Mouse (Mus musculus) liver, embryonic 16.5 days (tissue): ENCODE results near the gene Cdc42ep2. TPM values are rescaled to one million over a fixed set of nuclear protein-coding genes. Genes with fewer than 3 reads are reported as not detected.
A peak's percentile ranks its signal among the peaks of the same experiment; 100 is the strongest.

ENCODE experiments used
- ATAC-seq: fragments of 200-750 bp; cut with Nextera tagmentation; 2 replicates; pipeline ENCODE4 v1.8.0; 2017; ENCODE audit warnings: low read depth, mild to moderate bottlenecking, moderate number of reproducible peaks, moderate library complexity
- H3K27ac ChIP-seq: fragments of 300-500 bp; sonication (generic); 2 replicates; pipeline ENCODE4 v1.5.1; 2014; ENCODE audit warnings: mild to moderate bottlenecking, low read length
- H3K27me3 ChIP-seq: fragments of 300-500 bp; sonication (generic); 2 replicates; pipeline ENCODE4 v1.6.1; 2014; ENCODE audit warnings: low read depth, low read length, mixed read lengths; ENCODE audit not compliant: control insufficient read depth, insufficient read depth
- H3K36me3 ChIP-seq: fragments of 300-500 bp; sonication (generic); 2 replicates; pipeline ENCODE4 v1.6.1; 2014; ENCODE audit warnings: mild to moderate bottlenecking; ENCODE audit not compliant: control insufficient read depth, insufficient read depth
- H3K4me1 ChIP-seq: fragments of 300-500 bp; sonication (generic); 2 replicates; pipeline ENCODE4 v1.6.1; 2014; ENCODE audit warnings: low read depth, low read length, mixed read lengths; ENCODE audit not compliant: control insufficient read depth
- H3K4me2 ChIP-seq: fragments of 300-500 bp; sonication (generic); 2 replicates; pipeline ENCODE4 v1.6.1; 2014; ENCODE audit warnings: low read depth, low read length, mixed read lengths
- H3K4me3 ChIP-seq: fragments of 300-500 bp; sonication (generic); 2 replicates; pipeline ENCODE4 v1.5.1; 2014; ENCODE audit warnings: low read depth, mild to moderate bottlenecking, low read length
- H3K9ac ChIP-seq: fragments of 300-500 bp; sonication (generic); 2 replicates; pipeline ENCODE4 v1.6.1; 2014; ENCODE audit warnings: low read depth, low read length
- H3K9me3 ChIP-seq: fragments of 300-500 bp; sonication (generic); replicated peaks from 2 replicates; pipeline ENCODE4 v1.6.1; 2016; ENCODE audit warnings: low read length; ENCODE audit not compliant: control insufficient read depth
- WGBS: fragments of 180-500 bp; shearing (Covaris S2); extraction: QIAGEN DNeasy Blood & Tissue Kit; methylation state at CpG from one replicate; pipeline ENCODE4 v1.1.7; 2014; ENCODE audit not compliant: insufficient replicate concordance; 5-methylcytosine and 5-hydroxymethylcytosine counted together
- polyA plus RNA-seq: library from polyadenylated mRNA; unstranded; fragments of >200 nt; fragmentation: Nextera tagmentation; extraction: Ambion mirVana; gene quantifications from 2 replicates; pipeline ENCODE4 v1.2.1, GENCODE M21; 2015

Gene Cdc42ep2
- polyA plus RNA-seq, 1 experiment from 2014 or later = 3.6 TPM

DNA sequence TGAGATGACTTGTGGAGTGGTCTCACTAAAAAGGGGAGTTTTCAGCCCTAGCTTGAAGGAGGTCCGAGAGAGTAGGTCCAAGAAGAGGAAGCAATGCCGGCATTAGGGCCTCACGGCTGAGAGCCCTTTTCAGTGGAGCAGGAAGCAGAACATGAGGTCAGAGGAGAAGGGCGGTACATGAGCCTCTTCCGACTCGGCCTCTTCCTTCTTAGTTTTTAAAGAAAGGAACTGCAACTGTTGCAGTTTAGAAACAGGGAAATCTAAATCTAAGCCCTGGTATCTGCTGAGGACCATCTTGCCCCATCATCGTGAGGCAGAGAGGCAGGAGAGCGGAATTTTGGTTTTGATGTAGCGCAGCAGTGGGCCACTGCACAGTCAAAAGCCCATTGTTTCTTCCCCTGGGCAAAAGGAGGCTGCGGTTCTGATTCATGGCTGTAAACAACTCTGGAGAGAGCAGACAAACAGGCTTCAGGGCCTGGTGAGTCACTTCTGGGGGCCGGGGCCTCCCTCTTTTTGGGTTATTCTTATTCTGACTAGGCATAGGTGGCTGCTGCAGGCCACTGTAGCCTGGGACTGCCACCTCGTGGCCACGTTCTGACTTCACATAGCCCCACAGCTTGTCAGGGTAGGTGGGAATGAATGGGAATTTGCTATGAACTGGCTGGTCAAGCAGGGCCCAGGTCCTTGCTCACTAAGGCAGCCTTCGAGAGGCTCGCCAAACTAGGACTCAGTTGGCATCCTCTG lies 46.8 kb downstream of the Cdc42ep2 start, which contains the start of gene Slc25a45:
TSS of gene Slc25a45 (plus strand) at position 191 of the 744 bp plus-strand sequence.
- ATAC-seq = peak; percentile 47
- Histone ChIP-seq H3K4me3 (peak within 1 kb of the TSS; percentile 39), H3K27ac (peak within 1 kb of the TSS; percentile 82), H3K9ac (peak within 1 kb of the TSS; percentile 50), H3K4me2 (peak within 1 kb of the TSS; percentile 31), H3K36me3 (no peaks in the 10 kb centered on the region), H3K9me3 (no peaks in the 10 kb centered on the region), H3K4me1 (peaks cover 50% of the 10 kb centered on the region), H3K27me3 (no peaks in the 10 kb centered on the region; the same call in 1 of the 2 replicates)
- WGBS = 25% methylated on average over 15 of the region's 15 CpGs

DNA sequence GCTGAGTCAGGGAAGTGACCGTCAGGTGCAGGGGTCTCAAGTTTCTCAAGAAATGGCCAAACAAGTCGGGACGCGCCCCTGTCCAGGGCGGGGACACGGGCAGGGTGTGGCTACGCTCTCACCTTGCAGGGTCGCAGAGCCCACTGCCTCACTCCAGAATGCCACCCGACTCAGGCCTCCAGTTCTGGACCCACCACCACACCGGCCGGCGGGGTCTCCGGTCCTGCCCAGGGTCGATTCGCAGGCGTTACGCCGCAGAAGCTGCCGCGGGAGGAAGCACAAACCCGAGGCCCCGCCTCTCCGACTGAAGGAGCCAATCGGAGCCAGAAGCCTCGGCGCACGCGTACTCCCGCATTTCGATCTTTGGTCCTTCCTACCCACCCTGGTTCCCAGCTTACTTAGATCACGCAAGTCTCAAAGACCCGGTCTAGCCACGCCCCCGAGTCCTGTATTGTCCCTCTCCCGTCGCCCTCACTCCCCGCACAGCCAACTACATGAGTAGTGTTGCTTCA lies 49.6 kb downstream of the Cdc42ep2 start, which contains the start of gene Frmd8:
TSS of gene Frmd8 (minus strand) at position 306 of the 512 bp plus-strand sequence.
- H3K9ac ChIP-seq = peak within 1 kb of the TSS; percentile 80
- no peaks in the 10 kb centered on the region; the same call in 1 of the 2 replicates for H3K36me3 ChIP-seq
- H3K9me3 ChIP-seq = no peaks in the 10 kb centered on the region
- peaks cover 48% of the 10 kb centered on the region for H3K4me1 ChIP-seq
- H3K4me3 ChIP-seq = peak within 1 kb of the TSS; percentile 73
- H3K4me2 ChIP-seq = peak within 1 kb of the TSS; percentile 85
- under 1% methylated on average over 37 of the region's 37 CpGs for WGBS
- peak; percentile 78 for ATAC-seq
- peak within 1 kb of the TSS; percentile 69 for H3K27ac ChIP-seq
- H3K27me3 ChIP-seq = no peaks in the 10 kb centered on the region; the same call in 1 of the 2 replicates

DNA sequence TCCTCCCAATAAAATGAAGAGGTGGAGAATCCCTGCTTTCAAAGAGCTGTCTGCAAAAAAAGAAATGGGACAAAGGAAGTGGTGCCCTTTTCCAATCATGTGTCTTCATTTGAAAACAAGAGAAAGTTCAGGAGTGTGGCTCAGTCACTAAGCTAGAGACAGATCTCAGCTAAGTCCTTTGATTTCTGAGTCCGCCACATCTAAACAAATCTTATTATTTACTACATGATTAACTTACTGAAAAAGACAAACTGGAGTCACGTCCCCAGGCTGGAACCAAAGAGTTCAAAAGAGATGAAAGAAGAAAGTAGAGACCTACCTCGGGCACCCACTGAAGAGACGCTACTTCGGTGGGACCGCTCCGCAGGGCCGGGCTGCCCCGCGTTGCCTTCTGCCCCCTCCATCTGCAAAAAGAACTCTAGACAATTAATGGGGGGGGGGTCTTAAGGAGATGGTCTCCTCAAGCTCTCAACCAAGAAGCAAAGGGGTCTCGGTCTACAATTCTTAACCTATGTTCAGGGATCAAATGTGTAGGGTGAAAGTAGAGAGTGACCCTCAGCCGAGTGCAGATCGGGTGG lies 50.1 kb downstream of the Cdc42ep2 start:
- 5% methylated on average over 13 of the region's 13 CpGs for WGBS
- Histone ChIP-seq H3K4me2 (peak overlapping the region; percentile 85), H3K4me3 (peak overlapping the region; percentile 73), H3K9ac (peak overlapping the region; percentile 80), H3K27ac (peak overlapping the region; percentile 69), H3K27me3 (no peaks in the 10 kb centered on the region; the same call in 1 of the 2 replicates), H3K4me1 (peaks cover 48% of the 10 kb centered on the region), H3K9me3 (no peaks in the 10 kb centered on the region), H3K36me3 (no peaks in the 10 kb centered on the region; the same call in 1 of the 2 replicates)
- ATAC-seq = no peak

DNA sequence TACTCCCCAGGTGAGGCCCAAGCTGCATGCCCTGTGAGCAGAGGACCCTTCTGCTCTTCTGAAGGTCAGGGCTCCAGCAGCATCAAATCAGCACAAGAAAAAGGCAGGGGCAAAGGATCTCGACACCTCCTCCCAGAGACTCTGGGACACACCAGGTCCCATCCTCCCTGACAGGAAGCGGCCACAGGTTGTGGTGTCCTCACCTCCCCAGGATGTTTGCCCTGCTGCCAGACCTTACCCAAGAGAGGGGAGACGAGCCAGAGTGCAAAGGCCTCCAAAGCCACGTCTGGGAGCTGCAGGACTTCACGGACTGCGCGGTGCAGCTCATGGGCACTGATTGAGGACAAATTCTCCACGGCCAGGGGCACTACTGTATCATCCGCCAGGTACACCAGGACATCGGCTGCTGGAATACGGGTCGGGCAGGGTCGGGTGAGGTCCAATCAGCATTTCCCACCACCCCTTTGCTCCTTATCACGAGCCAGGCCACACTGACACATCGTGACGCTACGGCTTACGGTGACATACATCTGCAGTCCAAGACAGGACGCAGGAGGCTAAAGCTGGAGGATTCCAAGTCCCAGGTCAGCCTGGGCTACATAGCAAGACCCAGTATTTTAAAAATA lies 51.6 kb downstream of the Cdc42ep2 start:
- no peak for ATAC-seq
- peaks cover 38% of the 10 kb centered on the region for H3K4me1 ChIP-seq
- peak overlapping the region; percentile 2 for H3K27ac ChIP-seq
- H3K9me3 ChIP-seq = no peaks in the 10 kb centered on the region
- H3K4me3 ChIP-seq = no peak overlapping the region
- H3K36me3 ChIP-seq = no peaks in the 10 kb centered on the region; the same call in 1 of the 2 replicates
- no peak overlapping the region for H3K4me2 ChIP-seq
- WGBS = 44% methylated on average over 19 of the region's 19 CpGs
- no peak overlapping the region for H3K9ac ChIP-seq
- H3K27me3 ChIP-seq = no peaks in the 10 kb centered on the region; the same call in 1 of the 2 replicates

DNA sequence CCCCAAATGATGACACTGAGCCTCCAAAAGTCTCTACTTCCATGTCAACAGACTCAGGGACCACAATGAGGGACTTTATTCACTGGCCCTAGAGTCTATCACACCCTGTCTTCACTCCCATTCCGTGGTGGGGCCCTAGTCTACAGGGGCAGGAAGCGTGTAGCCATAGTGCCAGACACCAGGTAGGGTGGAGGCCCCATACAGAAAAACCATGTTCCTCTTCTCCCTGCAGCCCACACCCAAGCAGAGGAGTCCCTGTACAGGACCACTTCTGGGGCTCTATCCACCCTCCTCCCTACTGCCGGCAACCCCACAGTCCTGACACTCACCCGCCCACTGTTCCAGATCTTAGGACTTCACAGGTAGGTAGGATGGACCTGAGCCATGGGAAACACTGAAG lies 52.1 kb downstream of the Cdc42ep2 start:
- Histone ChIP-seq H3K4me2 (peak overlapping the region; percentile 5; the same call in 1 of the 2 replicates), H3K4me3 (no peak overlapping the region), H3K27ac (peak overlapping the region; percentile 2), H3K36me3 (no peaks in the 10 kb centered on the region; the same call in 1 of the 2 replicates), H3K27me3 (no peaks in the 10 kb centered on the region; the same call in 1 of the 2 replicates), H3K9me3 (no peaks in the 10 kb centered on the region), H3K9ac (no peak overlapping the region), H3K4me1 (peaks cover 33% of the 10 kb centered on the region)
- ATAC-seq = no peak
- WGBS = 45% methylated on average over 4 of the region's 4 CpGs

DNA sequence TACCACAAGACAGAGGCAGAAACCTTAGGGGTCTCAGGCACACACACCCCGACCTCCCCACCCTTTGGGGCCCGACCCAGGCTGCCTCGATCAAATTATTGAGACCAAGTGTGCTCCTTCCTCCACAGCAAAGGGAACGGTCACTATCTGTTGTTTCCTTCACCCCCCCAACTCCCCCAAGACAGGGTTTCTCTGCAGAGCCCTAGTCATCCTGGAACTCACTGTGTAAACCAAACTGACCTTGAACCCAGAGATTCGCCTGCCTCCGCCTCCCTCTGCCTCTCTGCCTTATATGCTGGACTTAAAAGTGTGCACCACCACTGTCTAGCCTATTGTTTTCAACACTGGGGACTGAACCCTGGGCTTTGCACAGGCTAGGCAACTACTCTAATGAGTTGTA lies 52.9 kb downstream of the Cdc42ep2 start:
- no peak for ATAC-seq
- H3K4me3 ChIP-seq = no peak overlapping the region
- 41% methylated on average over 6 of the region's 6 CpGs for WGBS
- peaks cover 31% of the 10 kb centered on the region for H3K4me1 ChIP-seq
- peak overlapping the region; percentile 42; the same call in 1 of the 2 replicates for H3K27ac ChIP-seq
- H3K9me3 ChIP-seq = no peaks in the 10 kb centered on the region
- no peak overlapping the region for H3K9ac ChIP-seq
- no peaks in the 10 kb centered on the region; the same call in 1 of the 2 replicates for H3K36me3 ChIP-seq
- 0 out of 2 replicates have a peak overlapping the region, but pooled peaks have one; percentile 2 for H3K4me2 ChIP-seq
- H3K27me3 ChIP-seq = no peaks in the 10 kb centered on the region; the same call in 1 of the 2 replicates

DNA sequence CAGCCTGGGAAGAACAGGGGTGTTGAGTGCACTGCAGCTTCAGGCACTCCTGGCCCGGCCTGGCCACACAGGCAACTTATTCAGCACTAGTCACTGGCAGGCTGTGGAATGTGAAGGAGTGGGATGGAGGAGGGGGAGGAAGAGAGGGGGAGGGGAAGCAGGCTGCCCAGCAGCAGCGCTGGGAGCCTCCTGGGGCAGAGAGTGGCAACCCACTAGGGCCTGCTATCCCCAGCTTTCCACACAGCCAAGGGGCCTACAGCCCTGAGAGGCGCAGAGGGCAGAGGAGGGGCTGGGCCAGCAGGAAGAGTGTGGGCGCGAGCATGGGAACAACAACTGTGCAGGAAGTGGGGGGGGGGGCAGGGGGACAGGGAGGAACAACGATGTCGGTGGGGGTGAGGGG lies 53.3 kb downstream of the Cdc42ep2 start:
- Histone ChIP-seq H3K9me3 (no peaks in the 10 kb centered on the region), H3K36me3 (no peaks in the 10 kb centered on the region; the same call in 1 of the 2 replicates), H3K27ac (no peak overlapping the region), H3K4me1 (peaks cover 31% of the 10 kb centered on the region), H3K4me3 (no peak overlapping the region), H3K9ac (no peak overlapping the region; the same call in 1 of the 2 replicates), H3K27me3 (no peaks in the 10 kb centered on the region; the same call in 1 of the 2 replicates), H3K4me2 (0 out of 2 replicates have a peak overlapping the region, but pooled peaks have one; percentile 2)
- ATAC-seq = peak; percentile 27; the same call in 1 of the 2 replicates
- WGBS = 32% methylated on average over 7 of the region's 7 CpGs

DNA sequence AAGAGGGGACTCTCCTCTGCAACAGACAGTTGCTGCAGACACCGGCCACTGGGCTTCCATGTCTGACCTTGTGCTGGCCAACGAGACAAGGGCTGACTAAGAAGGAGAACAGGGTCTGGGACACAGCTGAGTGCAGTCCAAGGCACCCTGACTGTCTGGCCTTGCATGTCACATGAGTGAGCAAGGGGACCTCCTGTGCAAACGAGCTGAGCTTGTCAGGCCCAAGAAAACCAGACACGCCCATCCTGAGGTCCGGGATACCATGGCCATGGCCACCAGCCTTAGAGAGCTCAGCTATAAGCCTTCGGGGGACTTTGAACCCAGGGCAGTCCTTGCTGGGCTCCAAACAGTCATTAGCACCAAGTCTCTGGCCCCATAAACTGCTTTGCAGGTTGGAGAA lies 56.5 kb downstream of the Cdc42ep2 start:
- Histone ChIP-seq H3K27me3 (no peaks in the 10 kb centered on the region), H3K27ac (no peak overlapping the region), H3K9ac (no peak overlapping the region), H3K4me2 (no peak overlapping the region), H3K4me3 (no peak overlapping the region), H3K9me3 (no peaks in the 10 kb centered on the region), H3K36me3 (no peaks in the 10 kb centered on the region; the same call in 1 of the 2 replicates), H3K4me1 (peaks cover 8% of the 10 kb centered on the region)
- 66% methylated on average over 6 of the region's 6 CpGs for WGBS
- ATAC-seq = no peak
